Mouse (Mus musculus): ENCODE measurements around the gene Ccdc170.

Gene Ccdc170

DNA sequence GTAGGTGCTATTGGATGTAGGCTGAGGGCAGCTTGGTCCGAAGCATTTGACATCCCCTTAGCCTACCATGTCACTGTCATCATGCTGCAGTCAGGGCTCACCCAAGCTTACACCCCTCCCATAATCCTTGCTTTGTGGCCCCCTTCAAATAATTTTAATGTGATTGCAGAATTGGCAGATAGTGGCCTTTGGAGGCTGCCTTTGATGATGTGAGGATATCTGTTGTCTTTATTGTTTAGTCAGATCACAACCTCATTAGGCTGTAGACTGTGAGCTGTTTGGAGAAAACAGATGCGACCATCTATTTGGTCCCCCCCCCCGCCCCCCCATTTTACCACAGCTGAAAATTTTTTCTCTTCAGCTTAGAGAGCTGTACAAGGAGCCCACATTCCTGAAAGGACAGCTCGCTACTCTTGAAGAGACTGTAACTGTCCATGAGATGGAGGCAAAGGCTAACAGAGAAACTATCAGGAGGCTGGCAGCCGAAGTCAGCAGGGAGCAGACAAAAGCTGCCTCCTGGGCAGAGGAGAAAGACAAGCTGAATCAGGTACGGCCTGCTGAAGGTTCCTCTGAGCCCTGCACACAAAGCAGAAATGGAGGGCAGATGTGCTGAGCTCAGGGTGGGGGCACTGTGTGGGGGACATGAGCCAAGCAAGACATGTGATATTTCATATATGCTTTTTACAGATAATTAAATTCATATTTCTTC, 38.2 kb downstream of the Ccdc170 start:
- DNase-seq (ENCODE audit: low spot score in 2 of 2): no peak

DNA sequence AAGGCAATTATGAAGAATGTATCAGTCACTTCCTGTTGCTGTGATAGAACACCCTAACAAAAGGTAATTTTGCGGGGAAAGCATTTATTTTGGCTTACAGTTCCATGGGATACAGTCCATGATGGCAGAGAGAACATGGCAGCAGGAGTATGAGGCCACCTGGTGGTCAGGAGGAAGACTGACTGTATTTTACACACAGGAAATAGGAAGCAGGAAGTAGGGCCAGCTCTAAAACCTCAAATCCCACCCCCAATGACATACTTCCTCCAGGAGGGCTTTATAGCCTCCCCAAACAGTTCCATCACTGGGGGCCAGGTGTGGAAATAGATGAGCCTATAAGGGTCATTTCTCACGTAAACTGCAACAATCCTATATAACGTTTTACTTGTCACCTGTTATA, 39.8 kb downstream of the Ccdc170 start:
- no peak for DNase-seq (ENCODE audit: low spot score in 2 of 2)

DNA sequence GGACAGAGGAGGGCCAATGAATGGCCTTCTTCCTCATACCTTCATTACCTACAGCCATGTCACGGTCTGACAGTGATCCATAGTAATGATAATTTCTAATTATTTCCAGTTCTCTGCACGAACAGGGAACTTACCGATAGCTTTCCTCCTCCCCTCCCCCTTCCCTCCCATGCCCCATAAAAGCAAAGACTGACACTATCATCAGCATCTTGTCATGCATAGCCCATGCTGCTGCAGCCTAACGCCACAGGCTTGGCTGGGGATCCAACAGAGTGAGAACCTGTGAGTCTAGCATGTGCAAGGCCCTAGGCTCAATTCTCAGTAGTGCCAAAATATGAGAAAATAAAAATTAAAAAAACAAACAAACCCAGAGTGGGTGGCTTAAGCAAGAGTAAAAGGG, 40.8 kb downstream of the Ccdc170 start:
- DNase-seq (ENCODE audit: low spot score in 2 of 2): no peak

DNA sequence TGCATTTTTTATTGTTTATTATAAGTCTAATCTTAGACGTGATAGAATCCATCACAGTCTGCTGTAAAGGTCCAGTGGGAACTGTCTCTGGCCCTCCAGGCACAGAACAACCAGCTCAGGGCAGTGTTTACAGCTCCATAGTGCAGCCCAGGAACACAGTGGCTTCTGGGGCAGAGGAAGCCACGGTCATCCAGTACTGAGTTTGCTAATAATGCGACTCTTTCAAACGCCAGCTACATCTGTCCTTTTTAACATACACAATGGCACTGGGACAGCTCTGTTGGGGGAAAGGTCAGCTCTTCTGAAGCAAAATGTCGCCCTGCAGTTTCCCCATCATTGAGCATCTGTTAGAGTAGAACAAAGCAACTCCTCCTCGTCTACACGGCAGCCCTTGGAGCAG, 45.7 kb downstream of the Ccdc170 start:
- no peak for DNase-seq (ENCODE audit: low spot score in 2 of 2)

- no peak for DNase-seq (ENCODE audit: low spot score in 2 of 2)
Observed at GRCm38 (mm10) chr10:4530638-4531235, 48.4 kb downstream of the Ccdc170 start.

DNA sequence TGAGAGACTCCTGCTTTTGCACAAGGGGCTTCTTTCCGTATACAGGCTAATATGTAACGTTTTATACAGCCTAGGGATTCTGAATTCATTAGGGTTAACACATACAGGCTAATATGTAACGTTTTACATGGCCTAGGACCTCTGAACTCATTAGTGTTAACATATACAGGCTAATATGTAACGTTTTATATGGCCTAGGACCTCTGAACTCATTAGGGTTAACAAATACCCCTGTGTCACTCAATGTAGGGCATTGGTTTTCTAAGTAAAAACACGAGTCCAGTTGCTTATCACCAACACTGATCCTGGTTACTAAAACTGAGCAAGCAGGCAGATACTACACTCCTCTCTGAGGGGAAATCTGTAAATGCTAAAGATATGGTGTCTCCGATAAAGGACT, 49.6 kb downstream of the Ccdc170 start:
- DNase-seq (ENCODE audit: low spot score in 2 of 2): no peak

- no peak for DNase-seq (ENCODE audit: low spot score in 2 of 2)
Observed at GRCm38 (mm10) chr10:4532731-4533130, 50.4 kb downstream of the Ccdc170 start.

DNA sequence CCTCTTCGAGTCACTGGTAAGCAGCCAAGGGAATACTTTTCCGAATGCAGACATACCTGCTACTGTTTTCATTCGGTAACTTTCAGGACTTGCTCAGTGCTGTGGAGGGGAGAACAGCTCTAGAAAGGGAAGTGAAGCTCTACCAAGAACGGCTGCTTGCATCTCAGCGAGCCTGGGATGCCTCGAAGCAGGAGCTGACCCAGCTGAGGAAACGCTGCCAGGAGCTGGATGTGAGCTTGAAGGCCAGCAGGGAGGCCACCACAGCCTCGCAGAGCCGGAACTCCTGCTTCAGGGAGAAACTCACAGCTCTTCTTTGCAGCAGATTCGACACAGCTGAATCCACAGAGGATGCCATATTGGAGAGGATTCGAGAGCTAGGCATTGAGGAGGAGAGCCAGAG, 51.6 kb downstream of the Ccdc170 start:
- DNase-seq (ENCODE audit: low spot score in 2 of 2): no peak

DNA sequence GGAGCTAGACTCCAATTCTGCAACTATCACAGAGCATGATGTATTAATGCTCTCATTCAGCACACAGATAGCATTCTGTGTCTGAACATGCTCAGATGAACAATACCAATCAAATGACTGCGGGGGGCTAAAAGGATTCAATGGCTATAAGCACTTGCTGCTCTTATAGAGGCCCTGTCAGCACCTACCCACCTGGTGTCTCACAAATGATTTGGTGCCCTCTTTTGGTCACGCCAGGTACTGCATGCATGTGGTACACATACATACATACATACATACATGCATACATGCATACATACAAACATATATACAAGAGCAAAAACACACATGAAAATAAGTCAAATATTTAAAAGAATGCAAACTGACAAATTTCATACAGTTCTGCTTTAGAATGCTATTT, 63.2 kb downstream of the Ccdc170 start:
- DNase-seq (ENCODE audit: low spot score in 2 of 2): no peak

- no peak for DNase-seq (ENCODE audit: low spot score in 2 of 2)
Observed at GRCm38 (mm10) chr10:4553442-4554119, 71.3 kb downstream of the Ccdc170 start.

GRCm38 (mm10) chr10:4556842-4557377, 74.6 kb downstream of the Ccdc170 start:
- DNase-seq (ENCODE audit: low spot score in 2 of 2): no peak

DNA sequence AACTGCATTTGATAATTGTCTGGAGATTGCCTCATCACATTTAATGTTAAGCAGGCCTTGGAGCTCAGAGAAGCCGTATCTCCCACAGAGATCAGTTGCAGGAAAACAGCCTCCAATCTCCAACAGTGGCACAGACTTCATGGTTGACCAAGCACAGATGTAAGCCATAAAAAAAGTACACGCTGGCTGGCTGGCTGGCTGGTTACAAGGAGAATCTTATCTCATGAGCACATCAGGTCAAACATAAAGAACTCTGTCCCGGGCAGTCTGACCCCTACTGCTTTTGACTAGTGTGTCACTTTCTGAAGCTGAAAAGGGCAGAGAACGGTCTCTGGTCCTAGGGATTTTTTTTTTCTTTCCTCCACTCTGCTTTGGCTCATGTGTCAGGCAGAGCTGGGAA, 76.8 kb downstream of the Ccdc170 start:
- no peak for DNase-seq (ENCODE audit: low spot score in 2 of 2)

DNA sequence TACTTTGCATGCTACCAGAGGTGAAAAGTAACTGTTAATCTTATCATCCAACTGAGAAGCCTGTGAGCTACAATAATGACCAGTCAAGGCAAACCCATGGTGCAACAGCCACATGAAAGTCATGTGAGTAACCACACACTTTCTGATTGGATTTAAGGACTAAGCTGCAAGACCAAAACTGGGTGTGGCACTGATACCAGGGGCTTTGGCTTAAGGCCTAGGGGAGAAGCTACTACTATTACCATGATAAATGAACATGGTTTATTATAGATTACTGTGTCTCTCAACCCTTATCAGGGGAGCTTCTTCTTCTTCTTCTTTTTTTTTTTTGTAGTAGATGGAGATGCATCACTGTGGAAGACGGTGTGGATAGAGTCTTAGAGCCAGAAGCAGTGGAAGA, 82.8 kb downstream of the Ccdc170 start:
- no peak for DNase-seq (ENCODE audit: low spot score in 2 of 2)

- no peak for DNase-seq (ENCODE audit: low spot score in 2 of 2)
Observed at GRCm38 (mm10) chr10:4570778-4571177, 88.5 kb downstream of the Ccdc170 start.

DNA sequence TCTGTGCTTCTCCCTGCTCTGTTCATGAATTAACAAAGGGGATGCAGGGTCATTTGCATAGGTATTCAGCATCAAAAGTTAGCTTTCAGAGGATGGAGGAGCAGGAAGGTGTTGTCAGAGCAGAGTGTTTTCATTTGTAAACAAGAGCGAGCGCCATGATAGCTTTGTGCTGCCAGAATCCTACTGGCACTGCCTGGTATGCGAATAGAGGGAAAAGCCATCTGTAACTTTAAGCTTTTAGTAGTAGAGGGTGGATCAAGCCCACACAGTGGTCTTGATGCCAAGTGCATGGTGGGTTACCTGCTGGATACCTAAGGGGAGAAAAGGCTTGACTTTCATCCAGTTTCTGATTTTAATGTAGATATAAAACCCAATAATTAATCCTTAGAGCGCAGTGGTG, 89.0 kb downstream of the Ccdc170 start:
- no peak for DNase-seq (ENCODE audit: low spot score in 2 of 2)

GRCm38 (mm10) chr10:4581905-4582304, 99.6 kb downstream of the Ccdc170 start:
- no peak for DNase-seq (ENCODE audit: low spot score in 2 of 2)

DNA sequence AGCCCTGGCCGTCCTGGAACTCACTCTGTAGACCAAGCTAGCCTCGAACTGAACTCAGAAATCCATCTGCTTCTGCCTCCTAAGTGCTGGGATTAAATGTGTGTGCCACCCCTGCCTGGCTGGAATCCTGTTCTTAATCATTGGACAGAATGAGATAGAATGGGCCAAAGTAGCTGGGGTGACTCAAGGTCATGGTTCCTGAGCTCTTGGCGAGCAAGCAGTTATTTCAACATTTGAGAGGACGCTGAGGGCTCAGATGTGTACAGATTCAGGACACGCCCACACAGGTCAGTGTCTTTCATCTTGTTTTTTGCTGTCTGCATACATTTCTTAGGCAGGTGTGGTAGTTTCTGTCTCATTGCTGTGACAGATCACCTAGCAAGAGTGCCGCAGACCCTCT, 104.4 kb downstream of the Ccdc170 start:
- DNase-seq (ENCODE audit: low spot score in 2 of 2): no peak

DNA sequence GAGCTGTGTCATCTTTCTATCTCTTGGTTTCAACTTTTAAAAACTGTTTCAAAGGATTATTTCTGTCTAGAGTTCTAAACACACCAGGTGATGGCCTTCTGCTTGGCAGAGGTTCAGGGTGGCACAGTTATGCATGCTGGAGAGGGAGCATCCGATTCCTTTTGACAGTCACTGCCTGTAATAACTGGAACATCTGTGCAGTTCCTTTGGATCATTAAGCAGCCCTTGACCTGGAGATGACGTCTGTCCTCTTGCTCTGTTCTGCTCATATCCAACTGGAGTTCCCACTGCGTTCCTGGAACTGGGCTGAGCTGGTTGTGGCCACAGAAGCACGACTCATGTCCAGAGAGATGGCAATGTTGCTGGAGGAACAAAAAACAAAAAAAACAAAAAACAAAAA, 107.3 kb downstream of the Ccdc170 start:
- no peak for DNase-seq (ENCODE audit: low spot score in 2 of 2)

GRCm38 (mm10) chr10:4590956-4591355, 108.7 kb downstream of the Ccdc170 start:
- no peak for DNase-seq (ENCODE audit: low spot score in 2 of 2)

- no peak for DNase-seq (ENCODE audit: low spot score in 2 of 2)
Observed at GRCm38 (mm10) chr10:4593828-4594227, 111.5 kb downstream of the Ccdc170 start.

- DNase-seq (ENCODE audit: low spot score in 2 of 2): no peak
Observed at GRCm38 (mm10) chr10:4597211-4597610, 114.9 kb downstream of the Ccdc170 start.

DNA sequence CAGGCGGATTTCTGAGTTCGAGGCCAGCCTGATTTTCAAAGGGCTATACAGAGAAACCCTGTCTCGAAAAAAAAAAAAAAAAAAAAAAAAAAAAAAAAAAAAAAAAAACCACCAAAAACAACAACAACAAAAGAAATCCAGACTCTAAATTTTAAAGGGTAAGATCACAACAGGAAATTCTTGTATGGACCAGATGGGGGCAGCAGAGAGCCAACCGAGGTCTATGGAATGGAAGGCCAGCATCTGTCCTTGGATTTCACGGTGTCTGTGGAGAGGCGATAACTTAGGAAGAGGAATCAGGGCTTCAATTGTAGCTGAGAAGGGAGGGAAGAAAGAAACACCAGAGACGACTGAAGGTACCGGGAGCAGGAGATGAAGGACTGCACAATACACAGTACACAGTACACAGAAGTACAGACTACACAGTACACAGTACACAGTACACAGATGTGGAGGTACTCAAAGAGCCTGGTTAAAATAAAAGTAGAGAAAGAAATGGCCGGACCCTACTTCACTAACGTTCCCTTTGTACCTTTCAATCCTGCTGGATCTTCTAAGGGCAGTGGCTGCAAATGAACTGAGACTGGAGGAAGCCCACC, 116.0 kb downstream of the Ccdc170 start:
- no peak for DNase-seq (ENCODE audit: low spot score in 2 of 2)

GRCm38 (mm10) chr10:4598916-4599315, 116.6 kb downstream of the Ccdc170 start:
- DNase-seq (ENCODE audit: low spot score in 2 of 2): no peak

All from spleen, postnatal 36 days (tissue).